Mouse (Mus musculus): ENCODE results near the gene Lelp1. TPM values are rescaled to one million over a fixed set of nuclear protein-coding genes. Genes with fewer than 3 reads are reported as not detected.

Gene Lelp1
- not detected in 2 replicates for polyA plus RNA-seq (2012; rRNA removed)

GRCm38 (mm10) chr3:92142644-92143043 is at the start of gene Lelp1:
TSS of gene Lelp1 (minus strand) at chr3:92142744.
- no peak for DNase-seq (ENCODE audit: low read depth)
- no peak for TF ChIP-seq POLR2A (IDR thresholded peaks at IDR 0.05; ENCODE audit: borderline replicate concordance, extremely low read depth, insufficient read depth, insufficient read length, poor library complexity, severe bottlenecking)

GRCm38 (mm10) chr3:92176880-92177279 is 34.3 kb upstream of the Lelp1 start:
- no peak for TF ChIP-seq CTCF (IDR thresholded peaks at IDR 0.05; ENCODE audit: borderline replicate concordance, extremely low read depth, insufficient read depth, insufficient read length)
- no peak for TF ChIP-seq POLR2A (IDR thresholded peaks at IDR 0.05; ENCODE audit: borderline replicate concordance, extremely low read depth, insufficient read depth, insufficient read length, poor library complexity, severe bottlenecking)
- no peak for DNase-seq (ENCODE audit: low read depth)

GRCm38 (mm10) chr3:92169847-92170246 is 27.3 kb upstream of the Lelp1 start:
- DNase-seq (ENCODE audit: low read depth) = no peak
- no peak for TF ChIP-seq POLR2A (IDR thresholded peaks at IDR 0.05; ENCODE audit: borderline replicate concordance, extremely low read depth, insufficient read depth, insufficient read length, poor library complexity, severe bottlenecking)
- no peak for TF ChIP-seq CTCF (IDR thresholded peaks at IDR 0.05; ENCODE audit: borderline replicate concordance, extremely low read depth, insufficient read depth, insufficient read length)

- TF ChIP-seq POLR2A (IDR thresholded peaks at IDR 0.05; ENCODE audit: borderline replicate concordance, extremely low read depth, insufficient read depth, insufficient read length, poor library complexity, severe bottlenecking) (no peak), CTCF (IDR thresholded peaks at IDR 0.05; ENCODE audit: borderline replicate concordance, extremely low read depth, insufficient read depth, insufficient read length) (peak; percentile 64; the same call in 1 of the 2 replicates)
- peak; percentile 77 for DNase-seq (ENCODE audit: low read depth)
Observed at GRCm38 (mm10) chr3:92153322-92153721, 10.8 kb upstream of the Lelp1 start.

- peak; percentile 88 for DNase-seq (ENCODE audit: low read depth)
- TF ChIP-seq POLR2A (IDR thresholded peaks at IDR 0.05; ENCODE audit: borderline replicate concordance, extremely low read depth, insufficient read depth, insufficient read length, poor library complexity, severe bottlenecking) (no peak), CTCF (IDR thresholded peaks at IDR 0.05; ENCODE audit: borderline replicate concordance, extremely low read depth, insufficient read depth, insufficient read length) (peak; percentile 79; the same call in 1 of the 2 replicates)
Observed at GRCm38 (mm10) chr3:92150631-92151277, 8.2 kb upstream of the Lelp1 start.

GRCm38 (mm10) chr3:92147913-92148312 is 5.4 kb upstream of the Lelp1 start:
- no peak for TF ChIP-seq POLR2A (IDR thresholded peaks at IDR 0.05; ENCODE audit: borderline replicate concordance, extremely low read depth, insufficient read depth, insufficient read length, poor library complexity, severe bottlenecking)
- no peak for TF ChIP-seq CTCF (IDR thresholded peaks at IDR 0.05; ENCODE audit: borderline replicate concordance, extremely low read depth, insufficient read depth, insufficient read length)
- no peak for DNase-seq (ENCODE audit: low read depth)

GRCm38 (mm10) chr3:92147420-92147819 is 4.9 kb upstream of the Lelp1 start:
- TF ChIP-seq CTCF (IDR thresholded peaks at IDR 0.05; ENCODE audit: borderline replicate concordance, extremely low read depth, insufficient read depth, insufficient read length) = peak; percentile 46; the same call in 1 of the 2 replicates
- no peak for TF ChIP-seq POLR2A (IDR thresholded peaks at IDR 0.05; ENCODE audit: borderline replicate concordance, extremely low read depth, insufficient read depth, insufficient read length, poor library complexity, severe bottlenecking)
- DNase-seq (ENCODE audit: low read depth) = peak; percentile 29

GRCm38 (mm10) chr3:92123847-92124246 is 18.7 kb downstream of the Lelp1 start, which contains the start of gene Prr9:
TSS of gene Prr9 (minus strand) at chr3:92123947.
- TF ChIP-seq CTCF (IDR thresholded peaks at IDR 0.05; ENCODE audit: borderline replicate concordance, extremely low read depth, insufficient read depth, insufficient read length) (no peak), POLR2A (IDR thresholded peaks at IDR 0.05; ENCODE audit: borderline replicate concordance, extremely low read depth, insufficient read depth, insufficient read length, poor library complexity, severe bottlenecking) (no peak)
- DNase-seq (ENCODE audit: low read depth) = no peak

GRCm38 (mm10) chr3:92120902-92121301 is 21.6 kb downstream of the Lelp1 start:
- TF ChIP-seq POLR2A (IDR thresholded peaks at IDR 0.05; ENCODE audit: borderline replicate concordance, extremely low read depth, insufficient read depth, insufficient read length, poor library complexity, severe bottlenecking) (no peak), CTCF (IDR thresholded peaks at IDR 0.05; ENCODE audit: borderline replicate concordance, extremely low read depth, insufficient read depth, insufficient read length) (no peak)

GRCm38 (mm10) chr3:92117930-92118329 is 24.6 kb downstream of the Lelp1 start:
- TF ChIP-seq POLR2A (IDR thresholded peaks at IDR 0.05; ENCODE audit: borderline replicate concordance, extremely low read depth, insufficient read depth, insufficient read length, poor library complexity, severe bottlenecking) = no peak
- peak; percentile 46; the same call in 1 of the 2 replicates for TF ChIP-seq CTCF (IDR thresholded peaks at IDR 0.05; ENCODE audit: borderline replicate concordance, extremely low read depth, insufficient read depth, insufficient read length)
- DNase-seq (ENCODE audit: low read depth) = peak; percentile 63

More at GRCm38 (mm10) chr3:92120902-92121301, 21.6 kb downstream of the Lelp1 start:
- DNase-seq (ENCODE audit: low read depth) = no peak

GRCm38 (mm10) chr3:92111526-92111925 is 31.0 kb downstream of the Lelp1 start:
- DNase-seq (ENCODE audit: low read depth) = no peak
- no peak for TF ChIP-seq POLR2A (IDR thresholded peaks at IDR 0.05; ENCODE audit: borderline replicate concordance, extremely low read depth, insufficient read depth, insufficient read length, poor library complexity, severe bottlenecking)

- DNase-seq (ENCODE audit: low read depth) = peak; percentile 71
- TF ChIP-seq CTCF (IDR thresholded peaks at IDR 0.05; ENCODE audit: borderline replicate concordance, extremely low read depth, insufficient read depth, insufficient read length) (no peak), POLR2A (IDR thresholded peaks at IDR 0.05; ENCODE audit: borderline replicate concordance, extremely low read depth, insufficient read depth, insufficient read length, poor library complexity, severe bottlenecking) (no peak)
Observed at GRCm38 (mm10) chr3:92110790-92111189, 31.8 kb downstream of the Lelp1 start.
